Mouse (Mus musculus): ENCODE results near the gene Foxl1. TPM values are rescaled to one million over a fixed set of nuclear protein-coding genes. Genes with fewer than 3 reads are reported as not detected.

Foxl1 gene
- polyA plus RNA-seq, 1 experiment from 2014 or later = not detected

GRCm38 (mm10) chr8:121170626-121171552 is 43.1 kb downstream of the Foxl1 start:
- DNase-seq (ENCODE audit: low spot score) (no peak), ATAC-seq (ENCODE audit: insufficient number of reproducible peaks, low FRiP score, low TSS enrichment, low read depth) (no peak)
- H3K27ac ChIP-seq (replicated peaks; ENCODE audit: low read depth, low read length) = no peak overlapping the region
- H3K36me3 ChIP-seq (ENCODE audit: control insufficient read depth, insufficient read depth, low read length) = no peaks in the 10 kb centered on the region
- H3K4me3 ChIP-seq (ENCODE audit: low read depth, low read length) = no peak overlapping the region
- H3K9me3 ChIP-seq (ENCODE audit: control insufficient read depth, low read length) = no peaks in the 10 kb centered on the region
- no peaks in the 10 kb centered on the region for H3K27me3 ChIP-seq (ENCODE audit: control insufficient read depth, insufficient read depth, low read length)
- 47% methylated on average over 27 of the region's 27 CpGs for WGBS
- no peak overlapping the region; the same call in 1 of the 2 replicates for H3K9ac ChIP-seq (ENCODE audit: low read length)
- H3K4me1 ChIP-seq (ENCODE audit: control insufficient read depth, insufficient read depth, low read length) = peaks cover 31% of the 10 kb centered on the region
- no peak overlapping the region for H3K4me2 ChIP-seq (ENCODE audit: low read depth, severe bottlenecking)

GRCm38 (mm10) chr8:121172567-121172966 is 44.8 kb downstream of the Foxl1 start:
- Histone ChIP-seq H3K36me3 (ENCODE audit: control insufficient read depth, insufficient read depth, low read length) (no peaks in the 10 kb centered on the region), H3K9ac (ENCODE audit: low read length) (no peak overlapping the region), H3K4me1 (ENCODE audit: control insufficient read depth, insufficient read depth, low read length) (peaks cover 40% of the 10 kb centered on the region), H3K9me3 (ENCODE audit: control insufficient read depth, low read length) (no peaks in the 10 kb centered on the region), H3K27ac (replicated peaks; ENCODE audit: low read depth, low read length) (no peak overlapping the region), H3K4me3 (ENCODE audit: low read depth, low read length) (no peak overlapping the region), H3K4me2 (ENCODE audit: low read depth, severe bottlenecking) (no peak overlapping the region), H3K27me3 (ENCODE audit: control insufficient read depth, insufficient read depth, low read length) (no peaks in the 10 kb centered on the region)
- WGBS = 55% methylated on average over 8 of the region's 8 CpGs
- DNase-seq (ENCODE audit: low spot score) (no peak), ATAC-seq (ENCODE audit: insufficient number of reproducible peaks, low FRiP score, low TSS enrichment, low read depth) (no peak)

GRCm38 (mm10) chr8:121174178-121174577 is 46.4 kb downstream of the Foxl1 start:
- H3K9ac ChIP-seq (ENCODE audit: low read length) = no peak overlapping the region
- H3K36me3 ChIP-seq (ENCODE audit: control insufficient read depth, insufficient read depth, low read length) = no peaks in the 10 kb centered on the region
- H3K9me3 ChIP-seq (ENCODE audit: control insufficient read depth, low read length) = no peaks in the 10 kb centered on the region
- no peak overlapping the region for H3K4me3 ChIP-seq (ENCODE audit: low read depth, low read length)
- H3K27ac ChIP-seq (replicated peaks; ENCODE audit: low read depth, low read length) = peak overlapping the region; percentile 75; the same call in 1 of the 2 replicates
- ATAC-seq (ENCODE audit: insufficient number of reproducible peaks, low FRiP score, low TSS enrichment, low read depth) (peak; percentile 33; the same call in 1 of the 2 replicates), DNase-seq (ENCODE audit: low spot score) (peak; percentile 83)
- H3K27me3 ChIP-seq (ENCODE audit: control insufficient read depth, insufficient read depth, low read length) = no peaks in the 10 kb centered on the region
- WGBS = 44% methylated on average over 10 of the region's 10 CpGs
- 0 out of 2 replicates have a peak overlapping the region, but pooled peaks have one; percentile 30 for H3K4me2 ChIP-seq (ENCODE audit: low read depth, severe bottlenecking)
- H3K4me1 ChIP-seq (ENCODE audit: control insufficient read depth, insufficient read depth, low read length) = peaks cover 40% of the 10 kb centered on the region

- no peaks in the 10 kb centered on the region for H3K27me3 ChIP-seq (ENCODE audit: control insufficient read depth, insufficient read depth, low read length)
- 9% methylated on average over 29 of the region's 30 CpGs for WGBS
- H3K4me1 ChIP-seq (ENCODE audit: control insufficient read depth, insufficient read depth, low read length) = peaks cover 36% of the 10 kb centered on the region
- H3K9ac ChIP-seq (ENCODE audit: low read length) = no peak overlapping the region
- ATAC-seq (ENCODE audit: insufficient number of reproducible peaks, low FRiP score, low TSS enrichment, low read depth) (no peak), DNase-seq (ENCODE audit: low spot score) (peak; percentile 63)
- no peaks in the 10 kb centered on the region for H3K36me3 ChIP-seq (ENCODE audit: control insufficient read depth, insufficient read depth, low read length)
- peak overlapping the region; percentile 15 for H3K4me3 ChIP-seq (ENCODE audit: low read depth, low read length)
- no peaks in the 10 kb centered on the region for H3K9me3 ChIP-seq (ENCODE audit: control insufficient read depth, low read length)
- H3K4me2 ChIP-seq (ENCODE audit: low read depth, severe bottlenecking) = peak overlapping the region; percentile 30; the same call in 1 of the 2 replicates
- peak overlapping the region; percentile 75 for H3K27ac ChIP-seq (replicated peaks; ENCODE audit: low read depth, low read length)
These were observed 47.2 kb downstream of the Foxl1 start for GRCm38 (mm10) chr8:121174721-121175539.

- ATAC-seq (ENCODE audit: insufficient number of reproducible peaks, low FRiP score, low TSS enrichment, low read depth) (no peak), DNase-seq (ENCODE audit: low spot score) (peak; percentile 48)
- peaks cover 31% of the 10 kb centered on the region for H3K4me1 ChIP-seq (ENCODE audit: control insufficient read depth, insufficient read depth, low read length)
- peak overlapping the region; percentile 30; the same call in 1 of the 2 replicates for H3K4me2 ChIP-seq (ENCODE audit: low read depth, severe bottlenecking)
- peak overlapping the region; percentile 15; the same call in 1 of the 2 replicates for H3K4me3 ChIP-seq (ENCODE audit: low read depth, low read length)
- no peaks in the 10 kb centered on the region for H3K27me3 ChIP-seq (ENCODE audit: control insufficient read depth, insufficient read depth, low read length)
- no peaks in the 10 kb centered on the region for H3K36me3 ChIP-seq (ENCODE audit: control insufficient read depth, insufficient read depth, low read length)
- no peak overlapping the region for H3K9ac ChIP-seq (ENCODE audit: low read length)
- H3K27ac ChIP-seq (replicated peaks; ENCODE audit: low read depth, low read length) = peak overlapping the region; percentile 75
- 50% methylated on average over 8 of the region's 8 CpGs for WGBS
- no peaks in the 10 kb centered on the region for H3K9me3 ChIP-seq (ENCODE audit: control insufficient read depth, low read length)
These were observed 47.9 kb downstream of the Foxl1 start for GRCm38 (mm10) chr8:121175540-121176090.

- Histone ChIP-seq H3K27ac (replicated peaks; ENCODE audit: low read depth, low read length) (no peak overlapping the region), H3K27me3 (ENCODE audit: control insufficient read depth, insufficient read depth, low read length) (no peaks in the 10 kb centered on the region), H3K36me3 (ENCODE audit: control insufficient read depth, insufficient read depth, low read length) (no peaks in the 10 kb centered on the region), H3K9ac (ENCODE audit: low read length) (no peak overlapping the region), H3K4me1 (ENCODE audit: control insufficient read depth, insufficient read depth, low read length) (peaks cover 31% of the 10 kb centered on the region), H3K4me2 (ENCODE audit: low read depth, severe bottlenecking) (no peak overlapping the region), H3K9me3 (ENCODE audit: control insufficient read depth, low read length) (no peaks in the 10 kb centered on the region), H3K4me3 (ENCODE audit: low read depth, low read length) (no peak overlapping the region)
- 14% methylated on average over 3 of the region's 3 CpGs for WGBS
- ATAC-seq (ENCODE audit: insufficient number of reproducible peaks, low FRiP score, low TSS enrichment, low read depth) (0 out of 2 replicates have a peak, but pooled peaks have one; percentile 1), DNase-seq (ENCODE audit: low spot score) (peak; percentile 51)
These were observed 48.6 kb downstream of the Foxl1 start for GRCm38 (mm10) chr8:121176291-121176690.
